Mouse (Mus musculus): Measurements from ENCODE around the gene Ccser1. TPM values are rescaled to one million over a fixed set of nuclear protein-coding genes. Genes with fewer than 3 reads are reported as not detected.

Ccser1 gene
- polyA plus RNA-seq, 1 experiment, result 12.7 TPM

GRCm38 (mm10) chr6:61491979-61492821 lies 312.1 kb downstream of the Ccser1 start:
- Histone ChIP-seq H3K27me3 (ENCODE audit: control insufficient read depth, insufficient read depth, low read length) (no peaks in the 10 kb centered on the region), H3K4me1 (ENCODE audit: control insufficient read depth, insufficient read depth, low read length) (no peaks in the 10 kb centered on the region), H3K27ac (ENCODE audit: insufficient read depth, low read length) (no peak overlapping the region), H3K4me3 (replicated peaks; ENCODE audit: insufficient read depth, low read depth, low read length) (no peak overlapping the region)
- TF ChIP-seq CTCF (IDR thresholded peaks at IDR 0.05; ENCODE audit: borderline replicate concordance, insufficient read depth, low read depth, low read length), result no peak
- no peak for DNase-seq
- WGBS, result 66% methylated on average over 4 of the region's 4 CpGs

- Histone ChIP-seq H3K27ac (ENCODE audit: insufficient read depth, low read length) (no peak overlapping the region), H3K4me1 (ENCODE audit: control insufficient read depth, insufficient read depth, low read length) (no peaks in the 10 kb centered on the region), H3K4me3 (replicated peaks; ENCODE audit: insufficient read depth, low read depth, low read length) (no peak overlapping the region), H3K27me3 (ENCODE audit: control insufficient read depth, insufficient read depth, low read length) (no peaks in the 10 kb centered on the region)
- no peak for DNase-seq
- WGBS, result 96% methylated on average over 5 of the region's 5 CpGs
- TF ChIP-seq POLR2A (IDR thresholded peaks at IDR 0.05; ENCODE audit: borderline replicate concordance, insufficient read depth, low read length), result no peak
- TF ChIP-seq CTCF (IDR thresholded peaks at IDR 0.05; ENCODE audit: borderline replicate concordance, insufficient read depth, low read depth, low read length), result no peak
Measured at GRCm38 (mm10) chr6:61493386-61493785, 313.3 kb downstream of the Ccser1 start.

- H3K27ac ChIP-seq (ENCODE audit: insufficient read depth, low read length), result no peak overlapping the region
- WGBS, result 79% methylated on average over 2 of the region's 2 CpGs
- TF ChIP-seq CTCF (IDR thresholded peaks at IDR 0.05; ENCODE audit: borderline replicate concordance, insufficient read depth, low read depth, low read length), result no peak
- no peak for TF ChIP-seq POLR2A (IDR thresholded peaks at IDR 0.05; ENCODE audit: borderline replicate concordance, insufficient read depth, low read length)
- H3K27me3 ChIP-seq (ENCODE audit: control insufficient read depth, insufficient read depth, low read length), result no peaks in the 10 kb centered on the region
- no peak overlapping the region for H3K4me3 ChIP-seq (replicated peaks; ENCODE audit: insufficient read depth, low read depth, low read length)
- no peak for DNase-seq
- H3K4me1 ChIP-seq (ENCODE audit: control insufficient read depth, insufficient read depth, low read length), result no peaks in the 10 kb centered on the region
Measured at GRCm38 (mm10) chr6:61515310-61515709, 335.2 kb downstream of the Ccser1 start.

GRCm38 (mm10) chr6:61521587-61521986 lies 341.5 kb downstream of the Ccser1 start:
- TF ChIP-seq CTCF (IDR thresholded peaks at IDR 0.05; ENCODE audit: borderline replicate concordance, insufficient read depth, low read depth, low read length), result no peak
- TF ChIP-seq POLR2A (IDR thresholded peaks at IDR 0.05; ENCODE audit: borderline replicate concordance, insufficient read depth, low read length), result no peak
- 93% methylated on average over 2 of the region's 2 CpGs for WGBS
- H3K27me3 ChIP-seq (ENCODE audit: control insufficient read depth, insufficient read depth, low read length), result no peaks in the 10 kb centered on the region
- H3K4me3 ChIP-seq (replicated peaks; ENCODE audit: insufficient read depth, low read depth, low read length), result no peak overlapping the region
- H3K4me1 ChIP-seq (ENCODE audit: control insufficient read depth, insufficient read depth, low read length), result peaks cover 3% of the 10 kb centered on the region
- DNase-seq, result no peak
- no peak overlapping the region for H3K27ac ChIP-seq (ENCODE audit: insufficient read depth, low read length)

GRCm38 (mm10) chr6:61522108-61522507 lies 342.0 kb downstream of the Ccser1 start:
- DNase-seq, result no peak
- Histone ChIP-seq H3K27me3 (ENCODE audit: control insufficient read depth, insufficient read depth, low read length) (no peaks in the 10 kb centered on the region), H3K27ac (ENCODE audit: insufficient read depth, low read length) (no peak overlapping the region), H3K4me1 (ENCODE audit: control insufficient read depth, insufficient read depth, low read length) (peaks cover 3% of the 10 kb centered on the region), H3K4me3 (replicated peaks; ENCODE audit: insufficient read depth, low read depth, low read length) (no peak overlapping the region)
- WGBS, result 54% methylated on average over 3 of the region's 3 CpGs
- TF ChIP-seq CTCF (IDR thresholded peaks at IDR 0.05; ENCODE audit: borderline replicate concordance, insufficient read depth, low read depth, low read length), result no peak
- TF ChIP-seq POLR2A (IDR thresholded peaks at IDR 0.05; ENCODE audit: borderline replicate concordance, insufficient read depth, low read length), result no peak

GRCm38 (mm10) chr6:61523748-61524493 lies 343.8 kb downstream of the Ccser1 start:
- Histone ChIP-seq H3K27me3 (ENCODE audit: control insufficient read depth, insufficient read depth, low read length) (no peaks in the 10 kb centered on the region), H3K27ac (ENCODE audit: insufficient read depth, low read length) (no peak overlapping the region), H3K4me3 (replicated peaks; ENCODE audit: insufficient read depth, low read depth, low read length) (no peak overlapping the region), H3K4me1 (ENCODE audit: control insufficient read depth, insufficient read depth, low read length) (peaks cover 3% of the 10 kb centered on the region)
- TF ChIP-seq CTCF (IDR thresholded peaks at IDR 0.05; ENCODE audit: borderline replicate concordance, insufficient read depth, low read depth, low read length) (no peak), POLR2A (IDR thresholded peaks at IDR 0.05; ENCODE audit: borderline replicate concordance, insufficient read depth, low read length) (no peak)
- DNase-seq, result peak in 1 of 2 experiments; percentile 21
- 50% methylated on average over 14 of the region's 14 CpGs for WGBS

- DNase-seq, result peak in 1 of 2 experiments; percentile 55
- Histone ChIP-seq H3K27ac (ENCODE audit: insufficient read depth, low read length) (no peak overlapping the region), H3K27me3 (ENCODE audit: control insufficient read depth, insufficient read depth, low read length) (no peaks in the 10 kb centered on the region)
Measured at GRCm38 (mm10) chr6:61540732-61541131, 360.6 kb downstream of the Ccser1 start.

More at GRCm38 (mm10) chr6:61540732-61541131, 360.6 kb downstream of the Ccser1 start:
- no peak for TF ChIP-seq CTCF (IDR thresholded peaks at IDR 0.05; ENCODE audit: borderline replicate concordance, insufficient read depth, low read depth, low read length)
- TF ChIP-seq POLR2A (IDR thresholded peaks at IDR 0.05; ENCODE audit: borderline replicate concordance, insufficient read depth, low read length), result no peak
- Histone ChIP-seq H3K4me1 (ENCODE audit: control insufficient read depth, insufficient read depth, low read length) (no peaks in the 10 kb centered on the region; the same call in 1 of the 2 replicates), H3K4me3 (replicated peaks; ENCODE audit: insufficient read depth, low read depth, low read length) (no peak overlapping the region)

Measured in cerebellum, adult 2 months (tissue).